Mouse (Mus musculus) ovary, postnatal 14 days (tissue): Measurements from ENCODE around the gene Evpl.
"Not testable (repeated sequence)": the region's sequence is repeated elsewhere in the genome, so short reads cannot be mapped to it uniquely, and the experiment has no call there.

Experiments used
- DNase-seq: peaks from one replicate; pipeline ENCODE4 v3.0.0; 2022; ENCODE audit warnings: low spot score

Evpl gene

DNA sequence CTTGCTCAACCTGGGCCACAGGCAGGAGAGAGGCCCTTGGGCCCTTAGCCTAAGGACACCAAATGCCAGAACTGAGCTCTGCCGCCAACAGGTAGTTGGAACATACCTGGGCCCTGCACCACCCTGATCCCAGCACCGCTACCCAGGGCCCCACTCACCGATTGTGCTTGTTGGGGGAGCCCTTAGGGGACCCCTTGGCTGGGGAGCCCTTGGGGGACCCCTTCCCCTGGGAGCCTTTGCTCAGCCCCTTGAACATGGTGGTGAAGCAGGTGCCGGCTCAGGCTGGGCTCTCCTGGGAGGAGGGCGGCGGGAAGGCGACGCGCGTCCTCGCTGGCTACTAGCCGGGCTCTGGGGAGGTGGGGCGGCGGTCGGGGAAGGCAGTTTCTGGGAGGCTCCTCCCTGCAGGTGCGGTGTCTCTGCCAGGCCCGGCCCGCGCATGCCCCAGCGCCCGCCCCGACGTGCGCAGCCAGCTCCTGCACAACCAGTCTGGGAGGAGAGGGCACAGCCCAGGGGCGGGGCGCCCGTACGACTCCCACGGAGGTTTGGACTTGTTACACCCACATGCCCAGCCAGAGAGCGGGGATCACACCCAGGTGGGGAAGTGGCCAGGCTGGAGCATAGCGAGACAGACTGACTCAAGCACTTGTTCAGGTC is at the start of gene Evpl:
Evpl (minus strand) TSS at position 336 of the 654 bp plus-strand sequence.
- DNase-seq, result peak; percentile 68

DNA sequence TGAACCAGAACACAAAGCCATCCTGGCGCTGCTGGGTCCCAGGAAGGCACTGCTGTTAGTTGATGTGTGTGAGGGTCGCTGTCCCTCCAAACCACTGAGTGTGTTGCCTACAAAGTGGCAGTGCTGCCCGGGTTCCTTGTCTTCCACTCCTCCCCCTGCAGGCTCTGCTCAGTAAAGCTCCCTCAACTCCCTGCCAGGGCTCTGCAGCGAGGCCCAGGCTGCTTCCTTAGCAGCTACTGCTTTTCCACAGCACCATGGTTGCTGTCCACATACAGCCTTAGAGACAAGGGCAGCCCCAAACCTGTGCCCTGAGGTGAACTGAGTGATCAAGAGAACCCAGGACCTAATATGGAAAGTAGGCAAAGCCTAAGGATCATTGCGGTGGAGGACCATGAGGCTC is 49.5 kb upstream of the Evpl start:
- DNase-seq, result no peak

DNA sequence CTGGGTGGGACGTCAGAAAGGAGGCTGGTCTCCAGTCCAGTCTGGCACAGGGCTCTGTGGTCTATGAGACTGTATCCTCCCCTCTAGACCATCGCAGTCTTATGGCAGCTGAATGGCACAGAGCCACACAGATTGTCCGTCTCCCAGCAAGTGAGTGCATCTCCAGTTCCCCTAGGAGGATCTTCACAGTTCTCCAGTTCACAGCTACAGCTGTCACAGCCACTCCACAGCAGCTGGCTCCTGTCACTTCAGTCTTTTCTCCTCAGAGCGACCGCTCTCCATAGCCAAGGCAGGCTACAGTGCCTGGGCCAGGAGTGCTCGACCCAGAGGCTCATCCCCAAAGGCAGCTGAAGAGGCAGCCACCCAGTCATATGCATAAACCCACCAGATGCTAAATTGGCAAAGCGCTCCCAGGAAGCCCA is 47.9 kb upstream of the Evpl start:
- DNase-seq, result no peak

DNA sequence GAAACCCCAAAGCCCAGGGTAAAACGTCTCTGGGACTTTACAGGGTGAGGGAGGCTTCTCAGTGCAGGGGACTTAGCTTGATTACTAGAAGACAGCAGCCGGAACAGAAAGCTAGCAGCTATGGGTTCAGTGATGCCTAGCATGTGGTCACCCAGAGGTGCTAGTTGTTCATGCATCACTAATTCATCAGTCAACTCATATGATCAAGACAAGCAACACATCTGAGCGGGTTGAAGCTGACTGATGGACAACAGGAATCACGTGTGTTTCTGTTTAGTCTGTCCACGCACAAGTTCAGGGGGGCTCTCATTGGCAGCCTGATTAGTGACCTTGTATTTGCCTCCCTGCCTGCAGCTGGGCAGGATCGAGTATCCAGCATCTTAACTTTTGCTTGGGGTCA is 46.1 kb upstream of the Evpl start:
- no peak for DNase-seq

DNA sequence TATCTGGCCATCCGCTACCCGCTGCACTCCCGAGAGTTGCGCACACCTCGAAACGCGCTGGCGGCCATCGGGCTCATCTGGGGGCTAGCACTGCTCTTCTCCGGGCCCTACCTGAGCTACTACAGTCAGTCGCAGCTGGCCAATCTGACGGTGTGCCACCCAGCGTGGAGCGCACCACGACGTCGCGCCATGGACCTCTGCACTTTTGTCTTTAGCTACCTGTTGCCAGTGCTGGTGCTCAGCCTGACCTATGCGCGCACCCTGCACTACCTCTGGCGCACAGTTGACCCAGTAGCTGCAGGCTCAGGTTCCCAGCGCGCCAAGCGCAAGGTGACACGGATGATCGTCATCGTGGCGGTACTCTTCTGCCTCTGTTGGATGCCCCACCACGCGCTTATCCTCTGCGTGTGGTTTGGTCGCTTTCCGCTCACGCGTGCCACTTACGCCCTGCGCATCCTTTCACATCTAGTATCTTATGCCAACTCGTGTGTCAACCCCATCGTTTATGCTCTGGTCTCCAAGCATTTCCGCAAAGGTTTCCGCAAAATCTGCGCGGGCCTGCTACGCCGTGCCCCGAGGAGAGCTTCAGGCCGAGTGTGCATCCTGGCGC is 45.1 kb upstream of the Evpl start:
- DNase-seq, result no peak

DNA sequence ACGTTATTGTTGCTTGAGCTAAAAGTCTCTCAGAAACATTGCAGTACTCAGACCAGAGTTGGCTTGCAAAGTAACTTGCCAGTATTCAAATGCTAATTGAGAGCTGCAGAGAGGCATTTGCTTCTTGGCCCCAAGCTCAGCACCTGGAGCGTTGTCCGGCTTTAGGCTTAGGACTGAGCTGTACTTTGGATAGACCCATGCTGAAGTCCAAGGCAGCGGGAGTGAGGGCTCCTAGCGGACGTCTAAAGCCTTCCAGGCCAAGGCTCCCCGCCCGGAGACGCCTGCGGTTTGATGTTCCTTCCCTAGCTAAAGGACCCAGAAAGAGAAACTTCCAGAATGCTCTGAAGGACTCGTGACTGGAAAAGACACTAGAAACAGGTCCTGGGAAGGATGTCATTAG is 44.2 kb upstream of the Evpl start:
- DNase-seq, result no peak

DNA sequence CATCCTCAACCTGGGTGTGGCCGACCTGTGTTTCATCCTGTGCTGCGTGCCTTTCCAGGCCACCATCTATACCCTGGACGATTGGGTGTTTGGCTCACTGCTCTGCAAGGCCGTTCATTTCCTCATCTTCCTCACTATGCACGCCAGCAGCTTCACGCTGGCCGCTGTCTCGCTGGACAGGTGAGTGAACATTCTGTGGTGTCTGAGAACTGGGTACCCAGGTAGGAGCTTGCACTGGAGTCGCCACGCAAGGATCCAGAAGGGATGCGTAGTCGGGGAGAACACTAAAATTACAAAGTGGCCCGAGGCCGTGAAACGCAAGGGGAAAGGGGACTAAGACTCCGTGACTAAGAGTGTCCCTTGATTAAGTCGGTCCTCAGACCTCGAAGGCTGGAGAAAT is 43.8 kb upstream of the Evpl start:
- DNase-seq, result no peak

DNA sequence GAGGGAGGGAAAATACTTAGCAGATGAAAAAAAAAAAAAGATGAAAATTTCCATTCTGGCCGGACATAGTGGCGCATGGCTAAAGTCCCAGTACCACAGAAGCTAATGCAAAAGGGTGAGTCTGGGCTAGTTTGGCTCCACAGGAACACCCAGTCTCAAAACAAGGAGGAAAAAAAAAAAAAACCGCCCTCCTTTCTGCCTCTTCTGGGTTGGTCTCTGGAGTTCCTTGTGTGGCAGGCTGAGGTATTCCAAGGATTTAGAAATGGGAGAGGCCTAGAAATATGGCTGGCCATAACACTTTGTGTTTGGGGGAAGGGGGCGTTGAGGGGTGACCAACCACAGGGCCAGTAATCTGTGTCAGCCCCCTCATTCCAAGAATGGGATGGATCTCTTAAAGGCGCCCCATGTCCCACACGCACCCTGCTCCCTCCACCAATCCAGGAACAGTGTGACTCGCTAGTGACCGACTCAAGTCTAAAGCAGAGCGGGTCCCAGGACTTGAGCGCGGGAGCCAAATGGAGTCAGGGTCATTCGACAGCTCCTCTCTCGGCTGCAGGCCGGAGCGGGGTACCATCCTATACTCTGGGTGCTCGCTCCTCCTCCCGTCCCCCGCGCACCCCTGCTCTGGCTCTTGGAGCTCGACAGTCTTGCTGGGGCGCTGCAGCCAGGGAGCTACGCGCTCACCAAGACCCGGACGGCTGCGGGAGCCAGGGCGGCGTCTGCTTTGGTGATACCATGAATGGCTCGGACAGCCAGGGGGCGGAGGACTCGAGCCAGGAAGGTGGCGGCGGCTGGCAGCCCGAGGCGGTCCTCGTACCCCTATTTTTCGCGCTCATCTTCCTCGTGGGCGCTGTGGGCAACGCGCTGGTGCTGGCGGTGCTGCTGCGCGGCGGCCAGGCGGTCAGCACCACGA is 43.1 kb upstream of the Evpl start, which contains the start of gene Galr2:
Galr2 (plus strand) TSS at position 189 of the 913 bp plus-strand sequence.
- no peak for DNase-seq

DNA sequence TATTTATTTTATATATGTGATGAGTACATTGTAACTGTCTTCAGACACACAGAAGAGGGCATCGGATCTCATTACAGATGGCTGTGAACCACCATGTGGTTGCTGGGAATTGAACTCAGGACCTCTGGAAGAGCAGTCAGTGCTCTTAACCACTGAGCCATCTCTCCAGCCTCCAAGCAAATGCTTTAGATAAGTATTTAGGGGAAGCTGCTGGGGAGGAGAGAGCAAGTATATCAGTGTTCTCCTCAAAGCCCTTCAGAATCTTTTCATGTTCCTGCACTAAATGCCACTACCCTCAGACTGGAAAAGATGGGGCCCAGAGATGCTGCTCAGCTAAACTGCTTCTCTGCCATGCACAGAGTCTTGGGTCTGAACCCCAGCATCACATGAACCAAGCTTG is 39.3 kb upstream of the Evpl start:
- DNase-seq, result not testable (repeated sequence)

DNA sequence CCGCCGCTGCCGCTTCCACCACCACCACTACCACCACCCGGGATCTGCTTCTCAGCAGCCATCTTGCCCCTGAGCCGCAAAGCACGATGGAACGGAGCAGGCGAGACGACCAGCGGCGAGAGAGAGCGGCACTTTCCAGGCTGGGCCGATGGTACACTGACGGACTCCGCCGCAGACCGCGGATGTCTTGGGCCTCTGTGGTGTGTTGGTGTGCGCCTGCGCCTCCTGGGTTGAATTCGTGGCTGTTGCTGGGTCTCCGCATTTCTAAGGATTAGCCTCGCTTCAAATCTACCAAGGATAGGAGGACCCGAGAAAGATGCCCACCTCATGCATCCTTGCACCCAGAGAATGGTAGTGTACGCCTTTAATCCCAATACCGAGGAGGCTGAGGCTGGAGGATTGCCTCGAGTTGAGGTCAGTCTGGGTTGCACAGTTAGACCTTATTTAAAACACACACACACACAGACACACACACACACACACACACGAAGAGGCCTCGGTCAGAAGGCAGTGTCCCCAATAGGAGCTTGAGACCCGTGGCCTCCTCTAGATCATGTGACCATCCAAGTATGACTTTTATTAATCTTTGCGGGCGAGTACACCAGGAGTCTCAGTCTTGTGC is 36.3 kb upstream of the Evpl start, which contains the start of gene Srp68:
Srp68 (minus strand) TSS at position 173 of the 622 bp plus-strand sequence.
- peak; percentile 87 for DNase-seq

DNA sequence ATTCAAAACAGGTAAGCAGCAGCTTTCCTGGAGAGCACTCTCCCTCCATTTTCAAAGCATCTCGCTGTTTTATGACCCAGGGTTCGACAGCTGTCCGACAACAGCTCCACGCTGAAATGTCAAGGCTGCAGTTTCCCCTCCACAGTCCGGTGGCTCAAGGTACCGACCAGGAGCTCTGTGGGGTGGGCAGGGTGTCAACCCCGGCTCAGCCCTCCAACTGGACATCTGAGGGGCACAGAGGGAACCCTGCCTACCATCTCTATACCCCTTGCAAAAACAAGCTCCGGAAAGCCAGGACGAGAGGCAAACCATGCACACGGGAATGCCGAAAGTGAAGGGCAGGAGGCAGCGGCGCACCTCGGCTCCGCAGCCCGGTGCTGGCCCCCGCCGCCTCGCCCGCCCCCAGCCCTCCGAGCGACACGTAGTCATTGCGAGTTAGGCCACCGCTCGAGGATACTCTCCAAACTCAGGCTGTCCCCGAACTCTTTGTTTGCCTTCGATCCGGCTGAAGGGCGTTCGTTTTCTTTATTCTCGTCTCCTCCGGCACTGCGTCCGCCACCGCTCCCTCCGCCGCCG is 35.7 kb upstream of the Evpl start:
- no peak for DNase-seq

DNA sequence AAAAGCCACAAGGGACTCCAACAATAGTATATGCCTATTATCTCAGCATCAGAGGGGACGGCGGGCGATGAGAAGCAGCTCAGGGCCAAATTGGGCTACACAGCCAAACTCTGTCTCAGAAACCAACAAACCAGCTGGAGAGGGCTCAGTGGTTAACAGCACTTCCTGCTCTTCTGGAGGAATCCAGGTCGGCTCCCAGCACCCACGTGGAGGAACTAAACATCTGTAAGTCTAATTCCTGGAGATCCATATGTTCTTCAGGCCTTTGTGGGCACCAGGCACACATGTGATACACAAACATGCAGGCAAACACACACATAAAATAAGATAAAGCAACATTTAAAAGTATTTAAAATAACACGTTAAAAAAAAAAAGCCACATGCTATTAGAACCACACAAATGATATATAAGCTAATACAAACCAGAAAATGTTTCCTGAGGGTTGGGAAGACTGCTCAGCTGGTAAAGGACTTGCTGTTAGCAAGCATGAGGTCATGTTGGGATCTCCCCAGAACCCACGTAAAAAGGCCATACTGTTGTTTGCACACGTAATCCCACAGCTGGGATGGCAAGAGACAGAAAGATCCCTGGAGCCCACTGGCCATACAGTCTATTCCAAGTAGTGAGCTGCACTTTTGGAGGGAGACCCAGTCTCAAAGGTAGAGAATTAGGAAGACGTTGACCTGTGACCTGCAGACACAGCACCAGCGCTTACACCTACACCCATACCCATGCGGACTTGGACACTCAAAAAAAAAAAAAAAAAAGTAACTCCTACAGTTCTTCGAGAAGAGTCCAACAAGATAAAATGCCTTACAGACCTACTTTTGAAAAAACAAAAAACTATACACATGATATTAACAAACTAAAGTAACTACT is 35.0 kb upstream of the Evpl start:
- no peak for DNase-seq

DNA sequence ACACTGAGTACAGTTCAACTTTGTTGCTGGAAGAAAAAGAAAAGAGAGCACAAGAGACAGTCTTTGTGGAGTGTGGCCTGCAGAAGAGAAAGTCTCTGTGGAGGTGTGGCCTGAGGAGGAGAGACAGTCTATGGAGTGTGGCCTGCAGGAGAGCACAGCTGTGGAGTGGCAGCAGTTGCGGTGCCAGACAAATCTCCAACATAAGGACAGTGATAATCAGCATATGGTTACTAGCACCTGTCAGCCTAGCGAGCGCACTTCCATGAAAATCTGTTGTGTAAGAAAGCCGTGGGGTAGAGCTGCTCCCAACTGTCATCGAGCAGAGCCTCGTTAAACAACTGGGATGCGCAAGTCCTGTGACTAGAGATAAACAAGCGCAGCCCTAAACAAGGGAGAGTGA is 31.7 kb upstream of the Evpl start:
- DNase-seq, result no peak

DNA sequence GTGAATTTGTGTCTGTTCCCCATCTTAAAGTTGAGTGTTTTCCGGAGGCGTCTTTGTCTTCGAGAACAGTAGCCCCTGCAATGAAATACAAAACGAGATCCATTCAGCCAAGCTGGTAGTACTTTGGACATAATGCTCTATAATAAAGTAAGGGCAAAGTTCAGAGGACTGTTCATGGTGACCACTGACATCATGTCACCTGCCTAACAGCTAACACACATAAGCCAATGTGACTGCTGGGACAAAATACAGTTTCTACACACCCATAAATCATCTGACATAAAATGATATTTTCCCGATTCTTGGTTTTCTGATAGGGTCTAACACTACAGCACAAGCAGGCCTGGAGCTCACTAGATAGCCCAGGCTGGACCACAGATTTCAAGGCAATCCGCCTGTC is 30.4 kb upstream of the Evpl start:
- DNase-seq, result no peak

DNA sequence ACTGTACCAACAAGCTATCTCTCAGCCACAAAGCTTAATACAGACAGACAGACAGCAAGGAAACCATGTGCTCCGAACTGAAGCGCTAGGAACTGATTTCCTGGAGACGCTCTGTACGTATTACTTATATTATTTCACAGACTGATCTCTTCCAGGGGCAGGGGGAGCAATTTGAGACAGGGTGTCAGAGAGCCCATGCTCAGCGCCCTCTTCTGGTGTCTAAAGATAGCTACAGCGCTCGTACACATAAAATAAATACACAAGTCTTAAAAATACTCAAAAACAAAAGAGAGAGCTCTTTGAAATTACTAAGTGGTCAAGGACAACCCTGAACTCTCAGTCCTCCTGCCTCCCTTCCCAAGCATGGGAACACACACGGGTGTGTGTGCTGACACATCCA is 29.8 kb upstream of the Evpl start:
- no peak for DNase-seq

DNA sequence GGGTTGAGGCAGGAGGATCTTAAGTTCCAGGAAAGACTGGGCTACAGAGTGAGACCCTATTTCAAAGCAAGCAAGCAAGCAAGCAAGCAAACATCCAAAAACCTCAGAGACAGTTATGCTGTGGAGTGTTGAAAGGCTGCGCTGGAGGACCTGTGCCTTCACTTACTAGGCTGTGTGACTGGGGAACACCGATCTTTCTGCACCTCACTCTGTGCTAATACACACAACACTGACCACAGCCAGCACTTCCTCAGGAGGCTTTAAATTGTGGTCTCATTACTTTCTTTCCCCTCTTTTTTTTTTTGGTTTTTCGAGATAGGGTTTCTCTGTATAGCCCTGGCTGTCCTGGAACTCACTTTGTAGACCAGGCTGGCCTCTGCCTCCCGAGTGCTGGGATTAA is 28.0 kb upstream of the Evpl start:
- no peak for DNase-seq

DNA sequence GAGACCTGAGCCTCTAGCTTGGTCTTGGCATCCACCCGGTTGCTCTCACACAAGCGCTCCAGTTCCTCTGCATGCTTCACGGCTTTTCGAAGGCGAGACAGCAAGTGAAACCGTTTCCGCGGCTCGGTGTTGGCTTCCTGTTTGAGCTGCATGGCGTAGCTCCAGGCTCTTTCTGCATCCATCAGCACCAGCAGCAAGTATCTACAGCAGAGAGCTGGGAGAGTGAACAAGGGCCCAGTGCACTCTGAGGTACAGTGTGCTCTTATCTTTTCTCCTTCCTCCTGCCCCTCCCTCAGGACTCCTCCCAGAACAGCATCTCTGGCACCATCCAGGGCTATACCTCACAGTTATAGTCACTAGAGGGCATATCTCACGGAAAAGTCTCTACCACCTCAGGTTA is 27.5 kb upstream of the Evpl start:
- no peak for DNase-seq

DNA sequence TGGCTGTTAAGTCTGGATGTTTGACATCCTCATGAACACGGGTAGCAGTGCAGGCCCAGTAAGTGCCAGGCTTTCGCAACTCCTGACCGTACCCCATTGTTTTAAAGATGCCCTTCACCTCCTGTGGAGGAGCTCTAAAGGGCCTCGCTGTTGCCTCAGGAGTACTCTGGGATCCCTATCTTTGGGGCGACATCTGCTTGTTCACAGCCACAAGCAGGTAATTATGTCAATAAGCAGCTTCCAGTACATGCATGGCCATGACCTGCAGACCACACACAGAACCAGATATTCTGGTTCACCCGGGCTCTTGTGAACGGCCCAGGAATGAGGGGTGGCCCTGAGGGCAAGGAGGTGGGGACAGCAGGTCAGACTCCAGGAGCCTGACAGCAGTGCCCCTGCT is 22.4 kb upstream of the Evpl start:
- DNase-seq, result no peak

DNA sequence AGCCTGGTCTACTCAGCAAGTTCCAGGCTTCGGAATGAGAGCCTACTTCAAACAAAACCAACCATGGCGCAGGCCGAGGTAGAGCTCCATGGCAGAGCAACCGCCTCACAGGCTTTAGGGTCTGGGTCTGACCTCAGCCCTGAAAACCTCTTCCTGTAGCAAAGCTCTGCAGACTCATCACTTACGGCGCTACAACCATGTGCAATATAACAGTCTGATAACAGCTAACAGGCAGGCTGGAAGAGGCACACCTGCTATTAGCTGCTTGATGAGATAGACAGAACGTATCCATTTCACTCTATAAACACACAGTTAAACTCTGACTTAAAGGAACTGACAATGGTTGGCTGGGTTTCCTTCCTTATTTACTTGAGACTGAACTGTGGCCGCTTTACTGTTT is 21.6 kb upstream of the Evpl start:
- DNase-seq, result no peak

DNA sequence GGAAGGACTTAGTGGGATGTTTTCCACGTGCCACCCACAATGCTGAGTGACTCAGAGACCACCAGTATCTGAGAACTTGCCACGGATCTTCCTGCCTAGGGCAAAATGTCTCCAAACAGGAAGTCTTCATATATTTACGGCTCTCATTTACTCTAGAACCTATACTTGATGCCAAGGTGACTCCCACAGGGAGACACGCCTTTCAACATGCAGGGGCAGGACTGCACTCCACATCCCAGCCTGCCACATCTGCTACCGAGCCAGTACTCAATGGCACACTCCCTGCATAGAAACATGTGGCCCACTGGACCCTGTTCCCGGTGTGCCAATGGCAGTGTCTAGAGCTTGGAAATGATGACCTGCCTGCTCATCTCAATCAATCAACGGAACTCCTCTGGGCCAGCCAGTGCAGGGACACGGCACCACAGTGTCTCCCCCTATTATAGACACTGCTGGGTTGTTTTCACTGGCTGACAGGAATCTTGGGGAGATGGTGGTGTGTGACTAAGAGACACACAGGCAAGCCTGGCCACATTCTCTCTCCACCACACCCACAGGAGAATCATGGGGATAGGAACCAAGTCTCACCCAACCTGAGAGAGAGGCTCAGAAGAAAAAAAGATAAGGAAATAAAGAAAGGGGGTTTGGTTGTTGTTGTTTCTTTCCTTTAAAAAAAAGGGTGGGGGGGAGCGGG is 18.3 kb upstream of the Evpl start:
- DNase-seq, result no peak
